Mouse (Mus musculus) MEL (cell line): ENCODE data around the gene Rasa1. TPM values are rescaled to one million over a fixed set of nuclear protein-coding genes. Genes with fewer than 3 reads are reported as not detected.
A peak's percentile ranks its signal among the peaks of the same experiment; 100 is the strongest.

Experiments used
- DNase-seq: peaks from one replicate; pipeline ENCODE4 v3.0.0; 2011; ENCODE audit warnings: low read depth, low spot score
- H3K27ac ChIP-seq: 2 replicates; pipeline ENCODE4 v1.5.1; 2012; ENCODE audit warnings: low read depth, mild to moderate bottlenecking, control low read depth, low read length, moderate library complexity; ENCODE audit not compliant: control insufficient read depth
- H3K27me3 ChIP-seq, 2 experiments: fragments of 150-350 bp in 1 of 2; sonication (generic) in 1 of 2; 2 replicates each; pipeline ENCODE4 v1.6.1; 2012; ENCODE audit warnings: low read length in 2 of 2, mild to moderate bottlenecking in 2 of 2, improper control_type of control experiment in 1 of 2, moderate library complexity in 1 of 2; ENCODE audit not compliant: insufficient read depth in 2 of 2, control insufficient read depth in 1 of 2
- H3K36me3 ChIP-seq, 2 experiments: 2 replicates each; pipeline ENCODE4 v1.6.1; 2012 to 2014; ENCODE audit warnings: low read length in 2 of 2, improper control_type of control experiment in 1 of 2, inconsistent platforms in 1 of 2, mild to moderate bottlenecking in 1 of 2; ENCODE audit not compliant: insufficient read depth in 2 of 2, control insufficient read depth in 1 of 2
- H3K4me1 ChIP-seq, 2 experiments: fragments of 150-350 bp in 1 of 2; sonication (generic) in 1 of 2; 2 replicates each; pipeline ENCODE4 v1.6.1; 2012; ENCODE audit warnings: low read length in 2 of 2, improper control_type of control experiment in 1 of 2, mild to moderate bottlenecking in 1 of 2; ENCODE audit not compliant: insufficient read depth in 2 of 2, control insufficient read depth in 1 of 2
- H3K4me3 ChIP-seq, 2 experiments: fragments of 150-350 bp in 1 of 2; sonication (generic) in 1 of 2; 2 replicates each; pipeline ENCODE4 v1.5.1; 2012; ENCODE audit warnings: low read depth in 2 of 2, low read length in 2 of 2, mild to moderate bottlenecking in 2 of 2, moderate library complexity in 2 of 2, control low read depth in 1 of 2, improper control_type of control experiment in 1 of 2; ENCODE audit not compliant: control insufficient read depth in 1 of 2, insufficient read depth in 1 of 2
- H3K79me2 ChIP-seq: 2 replicates; pipeline ENCODE4 v1.6.1; 2012; ENCODE audit warnings: mild to moderate bottlenecking, low read length, moderate library complexity; ENCODE audit not compliant: control insufficient read depth, poor library complexity, insufficient read depth
- H3K9ac ChIP-seq: 2 replicates; pipeline ENCODE4 v1.6.1; 2012; ENCODE audit warnings: low read depth, mild to moderate bottlenecking, control low read depth, low read length, moderate library complexity; ENCODE audit not compliant: control insufficient read depth, poor library complexity, severe bottlenecking
- H3K9me3 ChIP-seq: fragments of 150-350 bp; sonication (generic); replicated peaks from 2 replicates; pipeline ENCODE4 v1.6.1; 2012; ENCODE audit warnings: mild to moderate bottlenecking, low read length, improper control_type of control experiment, moderate library complexity; ENCODE audit not compliant: insufficient read depth
- CHD1 ChIP-seq: IDR thresholded peaks from 2 replicates; pipeline ENCODE4 v1.6.1; 2012; ENCODE audit warnings: low read depth, mild to moderate bottlenecking, inconsistent platforms, low read length, improper control_type of control experiment
- CHD2 ChIP-seq: IDR thresholded peaks from 2 replicates; pipeline ENCODE4 v1.6.1; 2011; ENCODE audit warnings: low read length, improper control_type of control experiment
- CTCF ChIP-seq, 3 experiments: IDR thresholded peaks in 2 of 3; conservative IDR thresholded peaks in 1 of 3; 2 replicates each; pipeline ENCODE4 v1.5.1; 2011 to 2012; ENCODE audit warnings: low read length in 3 of 3, low read depth in 2 of 3, mild to moderate bottlenecking in 2 of 3, improper control_type of control experiment in 1 of 3, inconsistent platforms in 1 of 3, mixed read lengths in 1 of 3, moderate library complexity in 1 of 3; ENCODE audit not compliant: control insufficient read depth in 1 of 3, insufficient read depth in 1 of 3, poor library complexity in 1 of 3, severe bottlenecking in 1 of 3
- ELF1 ChIP-seq: IDR thresholded peaks from 2 replicates; pipeline ENCODE4 v1.6.1; 2014; ENCODE audit warnings: low read depth, mild to moderate bottlenecking, inconsistent platforms, low read length, improper control_type of control experiment, moderate library complexity
- ETS1 ChIP-seq: IDR thresholded peaks from 2 replicates; pipeline ENCODE4 v1.6.1; 2012; ENCODE audit warnings: low read depth, mild to moderate bottlenecking, inconsistent platforms, low read length, improper control_type of control experiment, moderate library complexity
- GABPA ChIP-seq: IDR thresholded peaks from 2 replicates; pipeline ENCODE4 v1.6.1; 2012; ENCODE audit warnings: low read depth, mild to moderate bottlenecking, inconsistent platforms, low read length, improper control_type of control experiment, moderate library complexity
- HCFC1 ChIP-seq: IDR thresholded peaks from 2 replicates; pipeline ENCODE4 v1.6.1; 2012; ENCODE audit warnings: low read depth, mild to moderate bottlenecking, inconsistent platforms, low read length, improper control_type of control experiment, moderate library complexity
- JUND ChIP-seq: IDR thresholded peaks from 2 replicates; pipeline ENCODE4 v1.6.1; 2011; ENCODE audit warnings: low read depth, mild to moderate bottlenecking, improper control_type of control experiment, low read length
- KAT2A ChIP-seq: conservative IDR thresholded peaks from 2 replicates; pipeline ENCODE4 v1.6.1; 2012; ENCODE audit warnings: low read depth, low read length, improper control_type of control experiment, inconsistent platforms
- MAFK ChIP-seq: IDR thresholded peaks from 2 replicates; pipeline ENCODE4 v1.6.1; 2011; ENCODE audit warnings: low read depth, mild to moderate bottlenecking, low read length, improper control_type of control experiment, borderline replicate concordance
- MAX ChIP-seq: IDR thresholded peaks from 2 replicates; pipeline ENCODE4 v1.6.1; 2011; ENCODE audit warnings: low read length, improper control_type of control experiment
- MAZ ChIP-seq: IDR thresholded peaks from 2 replicates; pipeline ENCODE4 v1.6.1; 2012; ENCODE audit warnings: low read depth, mild to moderate bottlenecking, inconsistent platforms, low read length, improper control_type of control experiment
- MEF2A ChIP-seq: IDR thresholded peaks from 2 replicates; pipeline ENCODE4 v1.6.1; 2014; ENCODE audit warnings: low read depth, mild to moderate bottlenecking, inconsistent platforms, low read length, improper control_type of control experiment; ENCODE audit not compliant: poor library complexity, insufficient replicate concordance, severe bottlenecking; ENCODE audit errors: extremely low read depth
- MXI1 ChIP-seq: IDR thresholded peaks from 2 replicates; pipeline ENCODE4 v1.6.1; 2011; ENCODE audit warnings: mild to moderate bottlenecking, low read depth, low read length, improper control_type of control experiment
- NELFE ChIP-seq: IDR thresholded peaks from 2 replicates; pipeline ENCODE4 v1.6.1; 2011; ENCODE audit warnings: low read depth, low read length, improper control_type of control experiment
- POLR2A ChIP-seq, 2 experiments: IDR thresholded peaks; 2 replicates each; pipeline ENCODE4 v1.6.1; 2011 to 2012; ENCODE audit warnings: low read length in 2 of 2, mild to moderate bottlenecking in 2 of 2, control low read depth in 1 of 2, improper control_type of control experiment in 1 of 2, low read depth in 1 of 2, moderate library complexity in 1 of 2; ENCODE audit not compliant: control insufficient read depth in 1 of 2, insufficient read depth in 1 of 2, poor library complexity in 1 of 2
- RCOR1 ChIP-seq: IDR thresholded peaks from 2 replicates; pipeline ENCODE4 v1.6.1; 2012; ENCODE audit warnings: low read depth, mild to moderate bottlenecking, inconsistent platforms, low read length, improper control_type of control experiment
- SIN3A ChIP-seq: IDR thresholded peaks from 2 replicates; pipeline ENCODE4 v1.6.1; 2012; ENCODE audit warnings: low read length, improper control_type of control experiment, inconsistent platforms
- TAL1 ChIP-seq: IDR thresholded peaks from 2 replicates; pipeline ENCODE4 v1.6.1; 2012; ENCODE audit warnings: mild to moderate bottlenecking, inconsistent platforms, low read length, moderate library complexity, mixed read lengths
- TBP ChIP-seq: IDR thresholded peaks from 2 replicates; pipeline ENCODE4 v1.8.0; 2011; ENCODE audit warnings: low read depth, low read length, improper control_type of control experiment
- TCF12 ChIP-seq: IDR thresholded peaks from 2 replicates; pipeline ENCODE4 v1.6.1; 2014; ENCODE audit warnings: low read depth, mild to moderate bottlenecking, inconsistent platforms, low read length, improper control_type of control experiment, moderate library complexity
- USF1 ChIP-seq: IDR thresholded peaks from 2 replicates; pipeline ENCODE4 v1.6.1; 2014; ENCODE audit warnings: low read depth, mild to moderate bottlenecking, inconsistent platforms, low read length, improper control_type of control experiment, moderate library complexity
- ZC3H11A ChIP-seq: IDR thresholded peaks from 2 replicates; pipeline ENCODE4 v1.6.1; 2012; ENCODE audit warnings: low read depth, mild to moderate bottlenecking, inconsistent platforms, low read length, improper control_type of control experiment
- ZKSCAN1 ChIP-seq: IDR thresholded peaks from 2 replicates; pipeline ENCODE4 v1.6.1; 2012; ENCODE audit warnings: low read depth, mild to moderate bottlenecking, inconsistent platforms, low read length, improper control_type of control experiment, moderate library complexity
- ZMIZ1 ChIP-seq: IDR thresholded peaks from 2 replicates; pipeline ENCODE4 v1.6.1; 2012; ENCODE audit warnings: low read depth, mild to moderate bottlenecking, inconsistent platforms, low read length, improper control_type of control experiment, moderate library complexity
- polyA plus RNA-seq, 2 experiments: library from polyadenylated mRNA; stranded (reverse) in 1 of 2; unstranded in 1 of 2; fragments of >175 nt in 1 of 2; fragments of >200 nt in 1 of 2; gene quantifications; 2 replicates each; pipeline versions ENCODE4 v1.2.1 to v1.2.4; 2012; ENCODE audit warnings: low replicate concordance in 2 of 2, low read depth in 1 of 2; ENCODE audit not compliant: insufficient read length in 2 of 2, insufficient read depth in 1 of 2, missing spikeins in 1 of 2
- total RNA-seq: library from RNA; depleted of rRNA; stranded (reverse); fragments of 300-350 nt; gene quantifications from 2 replicates; pipeline ENCODE4 v1.2.3, GENCODE M21; 2012

The Rasa1 gene
- total and polyA plus RNA-seq, 3 experiments, result 14.0 to 22.3 TPM; not detected in 1

GRCm38 (mm10) chr13:85288574-85288842 lies 422 bp downstream of the Rasa1 start:
- H3K27ac ChIP-seq, result peak overlapping the region; percentile 90
- peaks cover 23% of the 10 kb centered on the region for H3K79me2 ChIP-seq
- no peak for DNase-seq
- H3K9ac ChIP-seq, result peak overlapping the region; percentile 93
- H3K4me3 ChIP-seq, result peak overlapping the region; percentile 97
- H3K36me3 ChIP-seq, result peaks cover 0 to 17% of the 10 kb centered on the region in 2 experiments; a peak in 2 of 4 replicates
- H3K27me3 ChIP-seq, result no peaks in the 10 kb centered on the region
- no peaks in the 10 kb centered on the region for H3K9me3 ChIP-seq
- TF ChIP-seq KAT2A, result no peak
- no peak; a peak in 1 of 4 replicates for TF ChIP-seq POLR2A (IDR thresholded peaks at IDR 0.05; ENCODE audit: control insufficient read depth in 1 of 2, insufficient read depth in 1 of 2, low read depth in 1 of 2, low read length in 2 of 2, poor library complexity in 1 of 2)
- TF ChIP-seq MAZ, result no peak
- TF ChIP-seq MAFK, result no peak
- TF ChIP-seq HCFC1, result no peak
- no peak for TF ChIP-seq GABPA
- TF ChIP-seq CTCF (IDR thresholded peaks at IDR 0.05 in 2 of 3, conservative IDR thresholded peaks at IDR 0.05 in 1 of 3; ENCODE audit: control insufficient read depth in 1 of 3, insufficient read depth in 1 of 3, low read depth in 2 of 3, low read length in 3 of 3, poor library complexity in 1 of 3, severe bottlenecking in 1 of 3), result no peak
- TF ChIP-seq RCOR1, result no peak
- no peak for TF ChIP-seq TAL1
- no peak for TF ChIP-seq TBP
- TF ChIP-seq ELF1, result no peak
- TF ChIP-seq TCF12, result no peak
- no peak for TF ChIP-seq MAX
- no peak for TF ChIP-seq ZC3H11A
- TF ChIP-seq JUND, result no peak
- no peak for TF ChIP-seq ZMIZ1
- TF ChIP-seq NELFE, result no peak
- no peak for TF ChIP-seq USF1
- no peak for TF ChIP-seq CHD2
- peaks cover 0 to 3% of the 10 kb centered on the region in 2 experiments; a peak in 1 of 4 replicates for H3K4me1 ChIP-seq

DNA sequence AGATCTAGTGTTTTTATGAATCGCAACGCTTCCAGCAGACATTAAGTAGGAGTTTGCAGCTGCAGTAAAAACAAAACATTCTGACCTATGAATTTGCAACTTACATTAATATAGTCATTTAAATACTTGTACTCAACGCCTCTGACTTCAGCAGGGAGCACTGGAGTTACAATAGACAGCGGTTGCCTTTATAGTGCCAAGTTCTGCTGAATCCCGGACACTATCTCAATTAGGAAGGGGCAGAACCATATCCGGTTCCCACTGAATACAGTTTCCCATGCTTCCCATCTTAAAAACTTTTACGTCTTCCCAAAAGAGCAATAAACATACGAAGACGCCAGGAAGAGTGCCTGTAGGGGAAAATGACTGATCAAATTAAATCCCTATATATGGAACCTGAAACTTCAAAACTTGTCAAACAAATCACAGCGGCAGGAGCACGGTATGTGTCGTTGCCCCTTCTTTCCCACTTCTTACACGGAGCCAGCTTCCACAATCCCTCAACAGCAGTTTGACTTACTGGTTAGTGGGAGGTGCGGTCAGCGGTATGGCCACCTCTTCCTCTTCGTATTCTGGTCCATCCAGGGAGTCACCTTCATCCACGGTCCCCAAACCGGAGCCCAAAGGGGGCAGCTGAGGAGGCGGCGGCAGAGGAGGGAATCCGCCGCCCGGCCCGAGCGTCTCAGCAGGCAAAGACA lies 905 bp downstream of the Rasa1 start:
- TF ChIP-seq CHD2 (no peak), TBP (0 out of 2 replicates have a peak, but pooled peaks have one; percentile 23), ZKSCAN1 (no peak), TAL1 (no peak), MEF2A (no peak), RCOR1 (peak; percentile 30; the same call in 1 of the 2 replicates), MAFK (no peak), HCFC1 (no peak), ELF1 (no peak), SIN3A (peak; percentile 73), MXI1 (peak; percentile 69), CHD1 (peak; percentile 39; the same call in 1 of the 2 replicates), ETS1 (peak; percentile 16; the same call in 1 of the 2 replicates)
- H3K4me3 ChIP-seq, result peak overlapping the region; percentile 97
- no peaks in the 10 kb centered on the region for H3K27me3 ChIP-seq
- DNase-seq, result peak; percentile 69
- H3K4me1 ChIP-seq, result peaks cover 0 to 3% of the 10 kb centered on the region in 2 experiments; a peak in 1 of 4 replicates
- peak overlapping the region; percentile 90 for H3K27ac ChIP-seq
- no peaks in the 10 kb centered on the region for H3K9me3 ChIP-seq
- peak overlapping the region; percentile 93 for H3K9ac ChIP-seq
- peaks cover 0 to 19% of the 10 kb centered on the region in 2 experiments; a peak in 2 of 4 replicates for H3K36me3 ChIP-seq
- peaks cover 24% of the 10 kb centered on the region for H3K79me2 ChIP-seq
